Mouse (Mus musculus): ENCODE results near the gene Pdlim1. TPM values are rescaled to one million over a fixed set of nuclear protein-coding genes. Genes with fewer than 3 reads are reported as not detected.
"Not testable (repeated sequence)": the region's sequence is repeated elsewhere in the genome, so short reads cannot be mapped to it uniquely, and the experiment has no call there.

Pdlim1 gene
- total RNA-seq, 4 experiments from 2014 or later, result 10.5 to 13.6 (median 13.4) TPM

DNA sequence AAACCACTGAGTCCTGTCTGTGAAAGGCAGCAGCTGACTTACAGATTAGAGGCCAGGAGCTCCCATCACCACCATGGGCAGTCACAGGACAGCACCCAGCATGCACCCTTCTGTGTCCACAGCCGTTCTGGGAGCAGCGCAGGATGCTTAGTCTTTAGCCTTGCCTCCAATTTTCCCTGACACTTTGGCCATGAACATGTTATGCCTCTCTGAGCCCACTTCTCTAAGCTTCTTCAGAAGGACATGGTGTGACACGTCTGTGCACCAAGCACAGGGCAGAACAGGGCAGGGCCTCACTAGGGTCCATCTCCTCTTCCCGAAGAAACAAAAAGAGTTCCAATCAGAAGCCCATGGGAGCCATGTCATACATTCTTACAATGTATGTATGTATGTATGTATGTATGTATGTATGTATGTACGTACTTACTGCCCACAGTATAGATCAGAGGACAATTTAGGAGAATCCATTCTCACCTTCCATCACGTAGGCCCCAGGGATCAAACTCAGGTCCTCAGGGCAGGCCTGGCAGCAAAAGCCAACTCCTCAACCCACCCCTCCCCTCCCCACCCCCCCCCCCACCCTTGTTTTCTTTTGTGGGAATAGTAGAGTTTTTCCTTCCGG is 24.9 kb downstream of the Pdlim1 start:
- no peak for DNase-seq (ENCODE audit: low spot score in 2 of 2)

- DNase-seq (ENCODE audit: low spot score in 2 of 2), result no peak
Measured at GRCm38 (mm10) chr19:40240838-40241689, 30.6 kb downstream of the Pdlim1 start.

DNA sequence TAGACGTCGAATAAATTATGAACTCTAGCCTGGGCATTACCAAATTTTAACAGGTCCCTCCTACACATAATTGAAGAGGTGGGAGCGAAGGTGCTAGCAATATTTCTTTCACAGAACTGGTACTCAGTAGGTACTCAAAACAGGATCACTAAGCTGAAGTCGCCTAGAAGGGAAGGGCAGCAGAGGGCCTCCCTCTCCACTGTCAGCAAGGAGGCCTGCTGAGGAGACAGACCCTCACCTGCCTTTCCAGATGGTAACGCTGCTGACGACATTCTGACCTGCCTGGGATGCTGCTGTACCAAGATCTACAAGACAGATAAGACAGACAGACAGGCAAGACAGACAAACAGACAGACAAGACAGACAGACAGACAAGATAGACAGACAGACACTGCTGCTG is 31.3 kb downstream of the Pdlim1 start:
- no peak for DNase-seq (ENCODE audit: low spot score in 2 of 2)

- no peak for DNase-seq (ENCODE audit: low spot score in 2 of 2)
Measured at GRCm38 (mm10) chr19:40238175-40238850, 33.3 kb downstream of the Pdlim1 start.

DNA sequence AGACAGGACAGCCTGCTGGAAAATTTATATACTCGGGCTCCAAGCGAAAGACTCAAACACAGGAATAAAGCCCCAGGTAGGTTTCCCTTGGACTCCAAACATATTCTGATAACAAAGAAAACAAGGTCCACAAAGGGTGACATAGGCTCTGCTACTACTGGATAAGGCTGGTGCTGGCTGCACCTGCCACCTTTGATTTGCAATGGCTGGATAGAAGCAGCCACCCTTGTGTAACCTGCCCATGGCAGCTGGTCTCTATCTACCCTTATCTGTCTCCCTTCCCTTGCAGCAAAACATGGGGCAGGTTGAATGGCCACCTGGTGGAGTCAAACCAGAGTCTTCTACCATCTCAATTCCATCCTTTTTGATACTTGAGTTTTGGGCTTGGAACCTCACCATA is 39.1 kb downstream of the Pdlim1 start:
- no peak for DNase-seq (ENCODE audit: low spot score in 2 of 2)

- DNase-seq (ENCODE audit: low spot score in 2 of 2), result no peak
Measured at GRCm38 (mm10) chr19:40231825-40232541, 39.7 kb downstream of the Pdlim1 start.

- DNase-seq (ENCODE audit: low spot score in 2 of 2), result no peak
Measured at GRCm38 (mm10) chr19:40231074-40231738, 40.4 kb downstream of the Pdlim1 start.

DNA sequence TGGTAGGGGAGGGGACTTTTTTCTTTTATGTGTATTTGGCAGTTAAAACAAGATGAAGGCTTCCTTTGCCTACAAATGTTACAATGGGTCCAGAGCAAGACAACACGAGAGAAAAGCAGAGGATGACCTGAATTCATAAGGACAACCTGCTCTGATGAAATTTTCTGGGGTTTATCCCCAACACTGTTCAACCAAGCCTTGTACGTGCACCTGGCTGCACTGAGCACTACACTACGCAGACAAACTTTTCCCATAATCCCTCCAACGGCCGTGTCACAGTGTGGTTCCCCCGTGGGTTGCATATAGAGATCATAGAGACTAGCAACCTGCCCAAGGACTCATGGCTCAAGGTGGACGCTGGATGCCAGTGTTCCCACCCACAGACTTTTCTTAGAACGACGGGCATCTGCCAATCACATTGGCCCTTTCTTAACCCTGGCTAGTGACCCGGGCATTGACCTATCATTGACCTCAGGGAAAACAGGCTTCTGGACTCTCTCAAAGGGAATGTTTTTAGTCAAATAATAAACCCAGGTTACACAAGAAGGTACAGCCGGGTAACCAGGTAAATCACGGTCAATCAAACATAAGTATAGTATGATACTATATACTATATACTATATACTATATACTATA is 45.0 kb downstream of the Pdlim1 start:
- DNase-seq (ENCODE audit: low spot score in 2 of 2), result no peak

- DNase-seq (ENCODE audit: low spot score in 2 of 2), result no peak
Measured at GRCm38 (mm10) chr19:40225761-40226110, 45.9 kb downstream of the Pdlim1 start.

GRCm38 (mm10) chr19:40225102-40225760 is 46.4 kb downstream of the Pdlim1 start:
- DNase-seq (ENCODE audit: low spot score in 2 of 2), result peak; percentile 40 to 74

DNA sequence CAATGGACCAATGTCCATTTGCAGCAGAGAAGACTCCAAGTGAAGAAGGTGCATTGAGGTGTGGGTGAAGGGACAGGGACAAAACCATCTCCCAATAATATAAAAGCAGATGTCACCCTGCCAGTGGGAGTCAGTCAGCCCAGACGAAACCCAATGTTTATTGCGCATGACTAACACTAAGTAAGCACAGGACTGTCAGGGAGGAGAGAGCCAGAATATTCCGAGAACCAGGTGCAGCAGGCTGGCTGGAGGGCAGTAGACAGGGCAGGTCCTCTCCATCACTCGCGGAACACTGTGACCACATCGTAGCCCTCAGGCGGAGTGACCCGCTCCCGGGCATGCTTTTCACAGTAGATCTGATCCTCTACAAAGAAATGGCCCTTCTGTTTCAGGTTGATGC is 49.3 kb downstream of the Pdlim1 start:
- not testable (repeated sequence) for DNase-seq (ENCODE audit: low spot score in 2 of 2)

- no peak for DNase-seq (ENCODE audit: low spot score in 2 of 2)
Measured at GRCm38 (mm10) chr19:40220878-40221277, 50.8 kb downstream of the Pdlim1 start.

GRCm38 (mm10) chr19:40202947-40203346 is 68.7 kb downstream of the Pdlim1 start:
- not testable (repeated sequence) for DNase-seq (ENCODE audit: low spot score in 2 of 2)

- no peak for DNase-seq (ENCODE audit: low spot score in 2 of 2)
Measured at GRCm38 (mm10) chr19:40190596-40190995, 81.0 kb downstream of the Pdlim1 start.

- DNase-seq (ENCODE audit: low spot score in 2 of 2), result no peak
Measured at GRCm38 (mm10) chr19:40187160-40187559, 84.5 kb downstream of the Pdlim1 start, which contains the start of gene Cyp2c70. Gene Cyp2c70 (minus strand): TSS chr19:40187333.

DNA sequence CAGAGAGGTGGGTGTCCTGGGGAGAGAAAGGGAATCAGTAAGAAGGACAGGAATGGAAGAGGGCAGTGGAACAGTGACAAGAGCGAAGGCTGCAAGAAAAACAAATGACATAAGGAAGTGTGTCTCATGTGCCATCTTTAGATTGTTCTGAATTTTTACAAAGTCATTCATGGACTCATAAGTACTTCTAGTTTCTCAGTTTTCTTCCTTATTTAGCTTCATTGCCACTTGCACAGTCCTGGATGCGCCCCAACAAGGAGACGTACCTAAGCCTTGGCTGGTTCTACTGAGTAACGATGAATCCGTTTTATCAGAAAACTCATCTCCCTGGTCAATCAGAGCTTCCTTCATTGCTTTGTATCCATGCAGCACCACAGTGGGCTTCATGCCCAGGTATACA is 88.0 kb downstream of the Pdlim1 start:
- no peak for DNase-seq (ENCODE audit: low spot score in 2 of 2)

- DNase-seq (ENCODE audit: low spot score in 2 of 2), result no peak
Measured at GRCm38 (mm10) chr19:40178311-40178710, 93.3 kb downstream of the Pdlim1 start.

Measured in layer of hippocampus, adult 8-10 months (tissue).